Mouse (Mus musculus) heart, postnatal 0 days (tissue): Measurements from ENCODE around the gene Lrch1. TPM values are rescaled to one million over a fixed set of nuclear protein-coding genes. Genes with fewer than 3 reads are reported as not detected.
A peak's percentile ranks its signal among the peaks of the same experiment; 100 is the strongest.

Source experiments
- ATAC-seq: fragments of 200-750 bp; cut with Nextera tagmentation; 2 replicates; pipeline ENCODE4 v1.8.0; 2017; ENCODE audit warnings: low read depth, moderate number of reproducible peaks, moderate library complexity; ENCODE audit not compliant: insufficient read depth
- DNase-seq: peaks from one replicate; pipeline ENCODE4 v3.0.0-alpha.2; 2016; ENCODE audit warnings: low spot score
- H3K27ac ChIP-seq: fragments of 300-500 bp; sonication (generic); 2 replicates; pipeline ENCODE4 v1.5.1; 2014; ENCODE audit warnings: low read depth, mild to moderate bottlenecking
- H3K27me3 ChIP-seq: fragments of 300-500 bp; sonication (generic); 2 replicates; pipeline ENCODE4 v1.6.1; 2014; ENCODE audit warnings: low read length, mixed read lengths; ENCODE audit not compliant: control insufficient read depth, insufficient read depth
- H3K36me3 ChIP-seq: fragments of 300-500 bp; sonication (generic); replicated peaks from 2 replicates; pipeline ENCODE4 v1.6.1; 2014; ENCODE audit warnings: low read length, mixed read lengths; ENCODE audit not compliant: control insufficient read depth, insufficient read depth
- H3K4me1 ChIP-seq: fragments of 300-500 bp; sonication (generic); 2 replicates; pipeline ENCODE4 v1.6.1; 2014; ENCODE audit warnings: antibody characterized with exemption; ENCODE audit not compliant: control insufficient read depth, insufficient read depth
- H3K4me2 ChIP-seq: fragments of 300-500 bp; sonication (generic); 2 replicates; pipeline ENCODE4 v1.6.1; 2014; ENCODE audit warnings: low read depth, mild to moderate bottlenecking, low read length, moderate library complexity
- H3K4me3 ChIP-seq: fragments of 300-500 bp; sonication (generic); 2 replicates; pipeline ENCODE4 v1.5.1; 2014; ENCODE audit warnings: low read depth, low read length
- H3K9ac ChIP-seq: fragments of 300-500 bp; sonication (generic); replicated peaks from 2 replicates; pipeline ENCODE4 v1.6.1; 2014; ENCODE audit warnings: low read depth, low read length, mixed read lengths
- H3K9me3 ChIP-seq: fragments of 300-500 bp; sonication (generic); replicated peaks from 2 replicates; pipeline ENCODE4 v1.6.1; 2016; ENCODE audit warnings: low read length; ENCODE audit not compliant: control insufficient read depth
- CTCF ChIP-seq: IDR thresholded peaks from 2 replicates; pipeline ENCODE4 v1.5.1; 2016; ENCODE audit warnings: antibody characterized with exemption, control low read depth, low read depth
- EP300 ChIP-seq: IDR thresholded peaks from 2 replicates; pipeline ENCODE4 v1.6.1; 2016; ENCODE audit warnings: antibody characterized with exemption, low read depth
- WGBS: fragments of 180-500 bp; shearing (Covaris S2); extraction: QIAGEN DNeasy Blood & Tissue Kit; methylation state at CpG from one replicate; pipeline ENCODE4 v1.1.7; 2014; 5-methylcytosine and 5-hydroxymethylcytosine counted together
- polyA plus RNA-seq: library from polyadenylated mRNA; unstranded; fragments of >200 nt; fragmentation: Nextera tagmentation; extraction: Ambion mirVana; gene quantifications from 2 replicates; pipeline ENCODE4 v1.2.1, GENCODE M21; 2015
- total RNA-seq: library from RNA; depleted of rRNA; stranded (reverse); fragments of >200 nt; gene quantifications from 2 replicates; pipeline ENCODE4 v1.2.3, GENCODE M21; 2014; ENCODE audit warnings: low replicate concordance

Gene Lrch1
- total and polyA plus RNA-seq, 2 experiments from 2014 or later: 8.4 to 14.2 TPM

DNA sequence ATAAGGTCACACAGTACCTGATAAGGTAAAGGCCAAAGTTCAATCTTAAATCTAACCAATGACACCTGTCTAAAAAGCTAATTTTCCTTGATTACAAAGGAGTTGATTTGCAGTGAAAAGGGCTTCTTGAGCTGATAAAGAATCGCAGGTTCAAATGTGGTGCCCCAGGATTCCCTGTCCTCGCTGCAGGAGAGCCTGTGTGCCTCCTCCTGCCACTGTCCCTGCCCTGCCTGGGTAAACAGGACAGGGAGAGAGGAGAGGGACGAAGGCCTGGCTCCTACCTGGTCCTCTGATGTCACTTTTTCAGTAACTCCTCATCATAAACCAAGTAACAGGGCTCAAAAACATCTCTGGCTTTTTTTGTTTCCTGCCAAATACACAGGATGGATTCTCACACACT lies 106.4 kb downstream of the Lrch1 start:
- ATAC-seq (no peak), DNase-seq (no peak)
- Histone ChIP-seq H3K9me3 (no peaks in the 10 kb centered on the region), H3K4me2 (no peak overlapping the region), H3K9ac (no peak overlapping the region), H3K27me3 (no peaks in the 10 kb centered on the region), H3K4me1 (peaks cover 27% of the 10 kb centered on the region), H3K27ac (no peak overlapping the region), H3K36me3 (no peaks in the 10 kb centered on the region; the same call in 1 of the 2 replicates), H3K4me3 (no peak overlapping the region)
- TF ChIP-seq EP300: no peak
- TF ChIP-seq CTCF: no peak
- 53% methylated on average over 3 of the region's 3 CpGs for WGBS

DNA sequence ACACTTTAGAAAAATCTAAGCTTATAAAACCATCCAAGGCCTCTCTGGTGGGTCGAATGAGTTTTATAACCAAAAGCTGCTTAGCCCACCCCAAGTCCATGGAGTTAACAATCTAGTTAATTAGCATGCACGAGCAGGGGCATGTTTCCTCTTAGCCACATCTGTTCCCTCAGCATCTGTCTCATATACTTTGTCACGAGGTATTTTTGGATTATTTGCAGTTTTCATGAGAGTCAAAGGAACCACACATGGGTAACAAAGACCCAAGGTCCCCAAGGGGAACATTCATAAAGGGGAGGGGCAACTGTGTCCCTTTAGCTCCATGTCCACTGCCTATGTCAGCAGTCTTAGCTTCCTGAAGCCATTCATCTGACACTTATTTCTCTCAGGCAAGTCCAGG lies 106.9 kb downstream of the Lrch1 start:
- Histone ChIP-seq H3K9me3 (no peaks in the 10 kb centered on the region), H3K4me1 (peaks cover 24% of the 10 kb centered on the region), H3K4me2 (no peak overlapping the region), H3K9ac (no peak overlapping the region), H3K27ac (no peak overlapping the region; the same call in 1 of the 2 replicates), H3K36me3 (peaks cover 3% of the 10 kb centered on the region; the same call in 1 of the 2 replicates), H3K4me3 (no peak overlapping the region), H3K27me3 (no peaks in the 10 kb centered on the region)
- TF ChIP-seq EP300: no peak
- no peak for TF ChIP-seq CTCF
- DNase-seq: no peak
- WGBS: 74% methylated on average over 3 of the region's 3 CpGs
- no peak for ATAC-seq

DNA sequence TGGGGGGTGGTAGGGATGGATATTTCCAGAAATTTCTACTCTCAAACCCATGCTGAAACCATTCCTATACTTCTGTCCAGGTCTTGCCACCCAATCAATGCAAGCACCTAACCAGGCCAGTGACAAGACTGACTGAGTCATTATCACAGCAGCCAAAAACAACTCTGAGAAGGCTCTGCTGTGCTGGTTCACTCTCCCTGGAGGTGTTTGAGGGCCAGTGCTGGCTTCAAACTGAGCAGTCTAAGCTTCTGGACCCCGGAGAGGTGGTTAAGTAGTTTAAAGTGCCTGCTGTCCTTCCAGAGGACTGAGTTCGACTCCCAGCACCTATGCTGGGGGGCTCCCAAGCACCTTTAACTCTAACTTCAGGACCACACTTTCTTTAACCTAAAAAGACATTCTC lies 107.3 kb downstream of the Lrch1 start:
- Histone ChIP-seq H3K4me2 (no peak overlapping the region), H3K4me3 (no peak overlapping the region), H3K27me3 (no peaks in the 10 kb centered on the region), H3K27ac (peak overlapping the region; percentile 46; the same call in 1 of the 2 replicates), H3K9me3 (no peaks in the 10 kb centered on the region), H3K4me1 (peaks cover 20% of the 10 kb centered on the region), H3K9ac (no peak overlapping the region), H3K36me3 (peaks cover 3% of the 10 kb centered on the region; the same call in 1 of the 2 replicates)
- DNase-seq (no peak), ATAC-seq (no peak)
- TF ChIP-seq EP300 (no peak), CTCF (no peak)
- 34% methylated on average over 2 of the region's 2 CpGs for WGBS

DNA sequence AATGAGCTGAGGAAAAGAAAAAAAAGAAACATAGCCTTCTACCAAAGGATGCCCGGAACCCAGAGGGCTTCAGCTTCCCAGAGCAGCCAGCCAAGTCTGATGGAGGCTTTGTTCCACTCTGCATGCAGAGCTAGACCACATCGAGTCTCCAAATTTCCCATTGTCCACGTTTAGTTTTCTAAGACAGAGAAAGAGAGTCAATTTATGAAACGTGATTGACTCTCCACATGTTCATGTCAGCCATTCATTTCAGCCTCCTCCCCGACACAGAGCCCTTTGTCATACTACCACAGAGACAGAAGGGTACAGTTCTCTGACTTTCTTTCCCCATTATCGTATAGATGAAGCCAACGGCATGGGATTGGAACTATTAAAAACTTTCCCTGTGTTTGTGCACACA lies 108.9 kb downstream of the Lrch1 start:
- Histone ChIP-seq H3K4me3 (no peak overlapping the region), H3K27ac (no peak overlapping the region), H3K27me3 (no peaks in the 10 kb centered on the region), H3K4me1 (peaks cover 16% of the 10 kb centered on the region), H3K9me3 (no peaks in the 10 kb centered on the region), H3K36me3 (peaks cover 3% of the 10 kb centered on the region; the same call in 1 of the 2 replicates), H3K9ac (no peak overlapping the region), H3K4me2 (no peak overlapping the region)
- no peak for TF ChIP-seq CTCF
- no peak for TF ChIP-seq EP300
- no peak for ATAC-seq
- DNase-seq: no peak
- WGBS: 89% methylated on average over 7 of the region's 7 CpGs

DNA sequence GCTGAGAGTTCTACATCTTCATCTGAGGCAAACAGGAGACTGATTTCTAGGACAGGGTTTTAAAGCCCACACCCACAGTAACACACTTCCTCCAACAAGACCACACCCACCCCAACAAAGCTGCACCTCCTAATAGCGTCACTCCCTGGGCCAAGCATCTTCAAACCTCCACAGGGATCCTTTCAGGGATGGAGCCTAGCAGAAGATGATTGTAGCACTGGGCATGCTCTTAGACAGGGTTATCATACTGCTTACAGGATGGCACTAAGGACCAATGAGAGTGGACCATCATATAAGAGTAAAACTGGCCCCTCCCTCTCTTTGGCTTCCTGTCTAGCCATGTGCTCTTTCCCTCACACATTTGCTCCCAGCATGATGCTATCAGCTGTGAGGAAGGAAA lies 112.7 kb downstream of the Lrch1 start:
- Histone ChIP-seq H3K4me3 (no peak overlapping the region), H3K36me3 (peaks cover 3% of the 10 kb centered on the region; the same call in 1 of the 2 replicates), H3K4me2 (no peak overlapping the region), H3K27me3 (no peaks in the 10 kb centered on the region), H3K27ac (peak overlapping the region; percentile 18; the same call in 1 of the 2 replicates), H3K9ac (no peak overlapping the region), H3K9me3 (no peaks in the 10 kb centered on the region), H3K4me1 (0 out of 2 replicates have a peak, but pooled peaks cover 13% of the 10 kb centered on the region)
- ATAC-seq: peak; percentile 30; the same call in 1 of the 2 replicates
- no peak for DNase-seq
- TF ChIP-seq CTCF: no peak
- no peak for TF ChIP-seq EP300
- WGBS: 56% methylated on average over 1 of the region's 1 CpGs

DNA sequence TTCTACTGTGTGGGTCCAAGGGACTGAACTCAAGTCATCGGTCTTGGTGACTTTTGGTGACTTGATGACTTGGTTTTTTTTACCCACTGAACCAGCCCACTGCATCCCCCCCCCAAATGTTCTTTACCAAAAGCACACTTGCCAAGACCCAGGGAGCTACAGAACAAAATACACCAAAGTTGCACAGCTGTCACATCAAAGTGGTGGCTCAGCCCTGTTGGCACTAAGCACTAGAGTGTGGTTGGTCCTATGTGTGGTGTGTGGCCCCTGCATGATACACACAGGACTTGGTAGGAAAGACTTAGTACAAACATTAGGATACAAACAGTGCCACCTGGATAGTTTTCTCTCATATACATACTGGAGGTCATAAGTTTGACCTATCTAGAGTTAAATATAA lies 113.5 kb downstream of the Lrch1 start:
- H3K4me3 ChIP-seq: no peak overlapping the region
- WGBS: 79% methylated on average over 1 of the region's 1 CpGs
- H3K4me1 ChIP-seq: 0 out of 2 replicates have a peak, but pooled peaks cover 13% of the 10 kb centered on the region
- no peak for ATAC-seq
- H3K36me3 ChIP-seq: peaks cover 3% of the 10 kb centered on the region; the same call in 1 of the 2 replicates
- H3K27me3 ChIP-seq: no peaks in the 10 kb centered on the region
- TF ChIP-seq EP300: no peak
- no peak for TF ChIP-seq CTCF
- no peak for DNase-seq
- no peak overlapping the region for H3K4me2 ChIP-seq
- no peak overlapping the region for H3K9ac ChIP-seq
- H3K27ac ChIP-seq: 0 out of 2 replicates have a peak overlapping the region, but pooled peaks have one; percentile 18
- no peaks in the 10 kb centered on the region for H3K9me3 ChIP-seq
